16 mouse cellular contexts compared by ENCODE assay signal in genomic region chr5:27399111-27399510, GRCm38 (mm10).
DNase-seq lines count a peak whose midpoint lies in the region; ATAC-seq and TF ChIP-seq lines count a peak whose summit lies in the region.
"Had no signal": no experiment of that assay in that cellular context is flagged by ENCODE, and none has a peak within 500 bp of the region (broad histone marks: within the 10 kb centered on the region; RNA-seq: fewer than 3 reads in every experiment).

No protein-coding gene starts in this region.

- H3K4me2 ChIP-seq in midbrain, postnatal 0 days (ENCODE audit: low read depth, low read length, poor library complexity, severe bottlenecking): no peak overlapping the region
- H3K4me2 ChIP-seq in midbrain, embryonic 14.5 days (ENCODE audit: low read length): no peak overlapping the region
- H3K4me2 ChIP-seq: forebrain, embryonic 13.5 days; heart, embryonic 12.5 days; hindbrain, embryonic 15.5 days had no signal

- no peak overlapping the region for H3K9ac ChIP-seq in midbrain, postnatal 0 days (replicated peaks; ENCODE audit: low read length, poor library complexity, severe bottlenecking)
- no peak overlapping the region for H3K9ac ChIP-seq in midbrain, embryonic 14.5 days (replicated peaks; ENCODE audit: low read length)
- H3K9ac ChIP-seq: forebrain, embryonic 13.5 days; heart, embryonic 12.5 days; hindbrain, embryonic 15.5 days had no signal

- intact Hi-C loops in heart, postnatal 10 days (cut with DNase I): no loop called here

- no peak for TF ChIP-seq POLR2A in kidney, adult 2 months (IDR thresholded peaks at IDR 0.05; ENCODE audit: low read depth, low read length)

- ATAC-seq in midbrain, postnatal 0 days (ENCODE audit: low FRiP score): no peak
- no peak for ATAC-seq in midbrain, embryonic 14.5 days (ENCODE audit: low FRiP score, low TSS enrichment)
- ATAC-seq: forebrain, embryonic 13.5 days had no signal

- no peak overlapping the region for H3K4me3 ChIP-seq in midbrain, postnatal 0 days (ENCODE audit: low read depth, low read length)
- H3K4me3 ChIP-seq in midbrain, embryonic 14.5 days (replicated peaks; ENCODE audit: low read depth, low read length): no peak overlapping the region
- H3K4me3 ChIP-seq in kidney, adult 2 months (ENCODE audit: insufficient read depth, low read depth, low read length): no peak overlapping the region
- H3K4me3 ChIP-seq: embryonic facial prominence, embryonic 10.5 days; forebrain, embryonic 13.5 days; heart, embryonic 12.5 days; hindbrain, embryonic 15.5 days had no signal

- no peaks in the 10 kb centered on the region for H3K9me3 ChIP-seq in midbrain, postnatal 0 days (ENCODE audit: low read length)
- H3K9me3 ChIP-seq in midbrain, embryonic 14.5 days (ENCODE audit: control insufficient read depth, low read length): no peaks in the 10 kb centered on the region
- H3K9me3 ChIP-seq: embryonic facial prominence, embryonic 10.5 days; forebrain, embryonic 13.5 days; heart, embryonic 12.5 days; hindbrain, embryonic 15.5 days had no signal

- no peak for TF ChIP-seq CTCF in midbrain, postnatal 0 days (IDR thresholded peaks at IDR 0.05)
- no peak for TF ChIP-seq CTCF in kidney, adult 2 months (conservative IDR thresholded peaks at IDR 0.05; ENCODE audit: insufficient read depth, insufficient read length, low read depth, low read length)

- no peaks in the 10 kb centered on the region for H3K27me3 ChIP-seq in midbrain, postnatal 0 days (ENCODE audit: insufficient read depth, low read length)
- H3K27me3 ChIP-seq in midbrain, embryonic 14.5 days (ENCODE audit: control insufficient read depth, insufficient read depth, low read length): no peaks in the 10 kb centered on the region
- no peaks in the 10 kb centered on the region for H3K27me3 ChIP-seq in kidney, adult 2 months (replicated peaks; ENCODE audit: control insufficient read depth, insufficient read depth, low read length)
- H3K27me3 ChIP-seq: forebrain, embryonic 13.5 days; heart, embryonic 12.5 days; hindbrain, embryonic 15.5 days had no signal

- H3K36me3 ChIP-seq in midbrain, postnatal 0 days (ENCODE audit: insufficient read depth, low read length): peaks cover 10% of the 10 kb centered on the region
- H3K36me3 ChIP-seq in midbrain, embryonic 14.5 days (ENCODE audit: control insufficient read depth, insufficient read depth, low read length): 0 out of 2 replicates have a peak, but pooled peaks cover 3% of the 10 kb centered on the region
- no peaks in the 10 kb centered on the region for H3K36me3 ChIP-seq in kidney, adult 2 months (ENCODE audit: control insufficient read depth, insufficient read depth, low read length)
- H3K36me3 ChIP-seq: embryonic facial prominence, embryonic 10.5 days; heart, embryonic 12.5 days had no signal

- peak; percentile 55 for DNase-seq in heart, adult 11 months
- no peak for DNase-seq in heart, postnatal 10 days
- DNase-seq in midbrain, postnatal 0 days (ENCODE audit: low spot score): peak; percentile 8
- no peak for DNase-seq in midbrain, embryonic 14.5 days
- DNase-seq in brain, adult 2 months (ENCODE audit: low read depth, low spot score): peak; percentile 70
- DNase-seq in kidney, adult 2 months: no peak
- DNase-seq: adrenal gland, adult 8-10 months; adrenal gland, postnatal 36 days; cerebellum, adult 11-12 months; cerebellum, postnatal 10 days; gastrocnemius, postnatal 14 days; heart, postnatal 36 days had no signal

- no peak overlapping the region for H3K27ac ChIP-seq in midbrain, postnatal 0 days (ENCODE audit: low read depth, low read length)
- no peak overlapping the region for H3K27ac ChIP-seq in midbrain, embryonic 14.5 days (replicated peaks; ENCODE audit: low read depth, low read length)
- no peak overlapping the region for H3K27ac ChIP-seq in kidney, adult 2 months (ENCODE audit: insufficient read depth, low read depth, low read length)
- H3K27ac ChIP-seq: embryonic facial prominence, embryonic 10.5 days; forebrain, embryonic 13.5 days; hindbrain, embryonic 15.5 days had no signal

- no peaks in the 10 kb centered on the region for H3K4me1 ChIP-seq in midbrain, postnatal 0 days (ENCODE audit: insufficient read depth, low read length)
- no peaks in the 10 kb centered on the region for H3K4me1 ChIP-seq in midbrain, embryonic 14.5 days (ENCODE audit: control insufficient read depth, insufficient read depth, low read length)
- H3K4me1 ChIP-seq in kidney, adult 2 months (ENCODE audit: control insufficient read depth, insufficient read depth, low read length): no peaks in the 10 kb centered on the region
- H3K4me1 ChIP-seq: forebrain, embryonic 13.5 days; heart, embryonic 12.5 days had no signal

Comparison
In these comparisons a context has a peak if more than half of its experiments do, and no peak if none do; other contexts are left out.
1. DNase-seq: peak in heart, adult 11 months (single experiment), midbrain, postnatal 0 days (single experiment) and brain, adult 2 months (single experiment); none in heart, postnatal 10 days (0 of 2), midbrain, embryonic 14.5 days (single experiment) and kidney, adult 2 months (single experiment).